Mouse (Mus musculus): ENCODE measurements at regions not wholly inside any gene's neighbourhood (a gene's known extent, or its start where the extent isn't known, plus 50 kb on each side); places are given as distances from the start of the nearest gene placed in this dataset. TPM values are rescaled to one million over a fixed set of nuclear protein-coding genes. Genes with fewer than 3 reads are reported as not detected.
A peak's percentile ranks its signal among the peaks of the same experiment; 100 is the strongest.

GRCm38 (mm10) chr10:37206986-37207385 is 68.3 kb upstream of the Marcks start:
- Histone ChIP-seq H3K9me3 (replicated peaks) (no peaks in the 10 kb centered on the region), H3K36me3 (no peaks in the 10 kb centered on the region), H3K9ac (no peak overlapping the region), H3K27me3 (replicated peaks) (no peaks in the 10 kb centered on the region), H3K27ac (ENCODE audit: poor library complexity, severe bottlenecking) (no peak overlapping the region), H3K4me3 (no peak overlapping the region), H3K4me1 (replicated peaks) (no peaks in the 10 kb centered on the region), H3K4me2 (no peak overlapping the region)
- ATAC-seq (ENCODE audit: insufficient number of reproducible peaks, low FRiP score), result no peak
- 76% methylated on average over 1 of the region's 1 CpGs for WGBS

- no peak for ATAC-seq (ENCODE audit: insufficient number of reproducible peaks, low FRiP score)
- H3K27ac ChIP-seq (ENCODE audit: poor library complexity, severe bottlenecking), result no peak overlapping the region
- no peaks in the 10 kb centered on the region for H3K27me3 ChIP-seq (replicated peaks)
- H3K4me2 ChIP-seq, result no peak overlapping the region
- no peaks in the 10 kb centered on the region for H3K9me3 ChIP-seq (replicated peaks)
- no peak overlapping the region for H3K4me3 ChIP-seq
- WGBS, result 79% methylated on average over 4 of the region's 4 CpGs
- H3K36me3 ChIP-seq, result no peaks in the 10 kb centered on the region
- no peak overlapping the region for H3K9ac ChIP-seq
- no peaks in the 10 kb centered on the region for H3K4me1 ChIP-seq (replicated peaks)
Observed at GRCm38 (mm10) chr10:37206546-37206945, 67.8 kb upstream of the Marcks start.

GRCm38 (mm10) chr10:37203709-37204108 is 65.0 kb upstream of the Marcks start:
- H3K9ac ChIP-seq, result no peak overlapping the region
- no peaks in the 10 kb centered on the region for H3K9me3 ChIP-seq (replicated peaks)
- ATAC-seq (ENCODE audit: insufficient number of reproducible peaks, low FRiP score), result no peak
- H3K36me3 ChIP-seq, result no peaks in the 10 kb centered on the region
- H3K27ac ChIP-seq (ENCODE audit: poor library complexity, severe bottlenecking), result no peak overlapping the region
- H3K4me3 ChIP-seq, result no peak overlapping the region
- H3K27me3 ChIP-seq (replicated peaks), result no peaks in the 10 kb centered on the region
- H3K4me1 ChIP-seq (replicated peaks), result no peaks in the 10 kb centered on the region
- 97% methylated on average over 1 of the region's 1 CpGs for WGBS
- H3K4me2 ChIP-seq, result no peak overlapping the region

GRCm38 (mm10) chr10:37194798-37195453 is 56.2 kb upstream of the Marcks start:
- WGBS, result 86% methylated on average over 13 of the region's 13 CpGs
- Histone ChIP-seq H3K27me3 (replicated peaks) (no peaks in the 10 kb centered on the region), H3K4me1 (replicated peaks) (no peaks in the 10 kb centered on the region), H3K4me2 (no peak overlapping the region), H3K4me3 (no peak overlapping the region), H3K27ac (ENCODE audit: poor library complexity, severe bottlenecking) (peak overlapping the region; percentile 34; the same call in 1 of the 2 replicates), H3K9ac (no peak overlapping the region), H3K36me3 (no peaks in the 10 kb centered on the region), H3K9me3 (replicated peaks) (no peaks in the 10 kb centered on the region)
- ATAC-seq (ENCODE audit: insufficient number of reproducible peaks, low FRiP score), result no peak

- Histone ChIP-seq H3K27me3 (replicated peaks) (no peaks in the 10 kb centered on the region), H3K4me1 (replicated peaks) (no peaks in the 10 kb centered on the region), H3K4me3 (no peak overlapping the region), H3K36me3 (no peaks in the 10 kb centered on the region), H3K4me2 (no peak overlapping the region), H3K27ac (ENCODE audit: poor library complexity, severe bottlenecking) (peak overlapping the region; percentile 34), H3K9me3 (replicated peaks) (no peaks in the 10 kb centered on the region), H3K9ac (no peak overlapping the region)
- 70% methylated on average over 15 of the region's 15 CpGs for WGBS
- ATAC-seq (ENCODE audit: insufficient number of reproducible peaks, low FRiP score), result peak; percentile 72; the same call in 1 of the 2 replicates
Observed at GRCm38 (mm10) chr10:37194131-37194797, 55.5 kb upstream of the Marcks start.

GRCm38 (mm10) chr10:37192661-37193060 is 53.9 kb upstream of the Marcks start:
- 68% methylated on average over 2 of the region's 2 CpGs for WGBS

GRCm38 (mm10) chr10:37190092-37190491 is 51.4 kb upstream of the Marcks start:
- no peak overlapping the region for H3K4me2 ChIP-seq
- H3K4me1 ChIP-seq (replicated peaks), result no peaks in the 10 kb centered on the region
- H3K27me3 ChIP-seq (replicated peaks), result no peaks in the 10 kb centered on the region
- no peak overlapping the region for H3K4me3 ChIP-seq
- H3K27ac ChIP-seq (ENCODE audit: poor library complexity, severe bottlenecking), result no peak overlapping the region
- no peaks in the 10 kb centered on the region for H3K36me3 ChIP-seq
- H3K9me3 ChIP-seq (replicated peaks), result no peaks in the 10 kb centered on the region
- no peak overlapping the region for H3K9ac ChIP-seq
- ATAC-seq (ENCODE audit: insufficient number of reproducible peaks, low FRiP score), result no peak
- 64% methylated on average over 6 of the region's 6 CpGs for WGBS

More at GRCm38 (mm10) chr10:37192661-37193060, 53.9 kb upstream of the Marcks start:
- no peaks in the 10 kb centered on the region for H3K27me3 ChIP-seq (replicated peaks)
- no peak for ATAC-seq (ENCODE audit: insufficient number of reproducible peaks, low FRiP score)
- H3K9ac ChIP-seq, result no peak overlapping the region
- H3K4me1 ChIP-seq (replicated peaks), result no peaks in the 10 kb centered on the region
- H3K4me3 ChIP-seq, result no peak overlapping the region
- H3K36me3 ChIP-seq, result no peaks in the 10 kb centered on the region
- H3K27ac ChIP-seq (ENCODE audit: poor library complexity, severe bottlenecking), result no peak overlapping the region
- no peaks in the 10 kb centered on the region for H3K9me3 ChIP-seq (replicated peaks)
- no peak overlapping the region for H3K4me2 ChIP-seq

Small RNA genes in the stretch of these regions (microRNA-seq; reads per million reads assigned to microRNA genes)
- not detected for gene Gm24710

Measured in heart, embryonic 12.5 days (tissue).